Mouse (Mus musculus): ENCODE measurements around the gene Gm8765.
"Not testable (repeated sequence)": the region's sequence is repeated elsewhere in the genome, so short reads cannot be mapped to it uniquely, and the experiment has no call there.

DNA sequence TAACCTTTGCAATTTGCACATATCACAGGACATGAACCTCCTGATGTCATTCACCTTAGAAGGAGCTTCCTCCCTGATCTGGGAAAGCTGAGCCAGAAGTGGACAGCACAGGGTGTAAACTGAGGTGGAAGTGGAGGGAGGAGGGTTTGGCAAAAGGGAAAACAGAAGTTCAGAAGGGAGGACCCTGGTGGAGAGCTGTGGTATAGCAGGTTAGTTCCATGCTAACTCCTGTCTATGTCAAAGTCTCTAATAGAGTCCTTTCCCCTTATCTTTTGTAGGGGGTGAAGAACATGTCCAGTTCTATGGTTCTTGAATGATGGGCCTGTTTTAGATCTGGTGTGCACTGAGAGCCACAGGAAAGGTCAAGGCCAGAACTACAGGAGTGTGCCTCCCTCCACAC, 52.2 kb downstream of the Gm8765 start:
- TF ChIP-seq CTCF (IDR thresholded peaks at IDR 0.05; ENCODE audit: low read depth, low read length); GATA2 (IDR thresholded peaks at IDR 0.05; ENCODE audit: borderline replicate concordance, low read depth, low read length); TAL1 (conservative IDR thresholded peaks at IDR 0.05; ENCODE audit: low read depth, low read length): not testable (repeated sequence)
